1 mouse cellular context compared by ENCODE assay signal in the genomic region with DNA sequence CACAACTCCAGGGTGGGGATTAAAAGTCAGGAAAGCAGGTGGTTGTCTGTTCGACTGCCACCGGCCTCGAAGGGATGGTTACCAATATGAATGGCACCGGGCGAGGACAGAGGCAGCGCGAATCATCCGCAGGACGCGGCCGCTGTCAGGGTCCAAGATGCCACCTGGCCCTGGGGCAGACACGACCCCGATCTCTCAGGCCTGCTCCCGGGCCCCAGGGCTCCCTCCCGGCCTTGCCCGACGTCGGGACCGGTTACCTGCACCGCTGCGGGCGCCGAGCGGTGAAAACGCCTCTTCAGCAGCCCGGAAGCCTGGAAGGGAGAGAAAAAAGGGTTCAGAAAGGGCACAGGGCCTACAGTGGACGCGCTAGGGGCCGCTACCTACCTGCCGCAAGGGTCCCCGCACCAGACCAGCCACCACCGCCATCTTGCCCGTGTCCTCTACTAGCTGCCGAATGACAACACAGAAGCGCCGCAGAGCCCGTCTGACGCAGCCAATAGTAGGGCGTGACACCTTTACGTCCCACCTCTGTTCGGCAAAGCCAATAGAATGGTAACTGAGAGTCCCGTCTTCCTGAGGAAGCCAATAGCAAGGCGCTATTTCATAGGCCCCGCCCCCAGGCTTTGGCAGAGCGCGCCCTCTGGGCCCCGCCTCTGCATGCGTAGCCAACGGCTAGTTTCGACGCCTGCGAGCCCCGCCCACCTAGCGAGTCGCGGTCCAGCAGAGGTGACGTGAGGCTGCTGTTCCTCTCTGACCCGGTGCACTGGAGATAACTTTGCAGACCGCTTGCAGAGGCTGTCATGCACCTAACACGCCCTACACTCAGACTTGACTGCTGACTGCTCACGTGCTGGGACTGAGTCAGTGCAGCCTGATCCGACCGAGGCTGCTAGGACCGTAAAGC.
TF ChIP-seq lines count a peak whose summit lies in the region.

A gene (minus strand): TSS at position 519 of the 904 bp plus-strand sequence.

TF ChIP-seq in CH12.LX, 34 proteins besides CTCF, POLR2A, EP300 and RAD21 (continued from another document):
- TF ChIP-seq ELF1 (IDR thresholded peaks at IDR 0.05; ENCODE audit: low read depth, low read length) (peak; percentile 18; the same call in 1 of the 2 replicates), TBP (conservative IDR thresholded peaks at IDR 0.05; ENCODE audit: low read depth, low read length) (peak; percentile 73), MEF2A (IDR thresholded peaks at IDR 0.05; ENCODE audit: borderline replicate concordance, low read depth, low read length) (no peak), ETS1 (conservative IDR thresholded peaks at IDR 0.05; ENCODE audit: low read depth, low read length) (0 out of 2 replicates have a peak, but pooled peaks have one; percentile 35), ZNF384 (IDR thresholded peaks at IDR 0.05; ENCODE audit: low read depth, low read length) (no peak), JUN (IDR thresholded peaks at IDR 0.05; ENCODE audit: insufficient read depth, low read depth, low read length) (no peak), NRF1 (IDR thresholded peaks at IDR 0.05; ENCODE audit: low read depth, low read length) (peak; percentile 64; the same call in 1 of the 2 replicates), USF2 (conservative IDR thresholded peaks at IDR 0.05; ENCODE audit: low read depth, low read length) (no peak), TCF12 (IDR thresholded peaks at IDR 0.05; ENCODE audit: low read depth, low read length) (peak; percentile 62; the same call in 1 of the 2 replicates), UBTF (IDR thresholded peaks at IDR 0.05; ENCODE audit: low read depth, low read length) (no peak), NELFE (IDR thresholded peaks at IDR 0.05; ENCODE audit: low read depth, low read length) (peak; percentile 61; the same call in 1 of the 2 replicates), ZC3H11A (IDR thresholded peaks at IDR 0.05; ENCODE audit: low read depth, low read length) (no peak), GABPA (IDR thresholded peaks at IDR 0.05; ENCODE audit: insufficient replicate concordance, low read depth, low read length) (no peak), RCOR1 (conservative IDR thresholded peaks at IDR 0.05; ENCODE audit: low read depth, low read length) (no peak), CHD2 (IDR thresholded peaks at IDR 0.05; ENCODE audit: low read length) (peak; percentile 64), ZMIZ1 (IDR thresholded peaks at IDR 0.05; ENCODE audit: low read depth, low read length) (peak; percentile 78; the same call in 1 of the 2 replicates), MYC (IDR thresholded peaks at IDR 0.05; ENCODE audit: low read depth, low read length) (peak; percentile 20; the same call in 1 of the 2 replicates), IRF4 (IDR thresholded peaks at IDR 0.05; ENCODE audit: low read depth, low read length) (peak; percentile 55), MAX (IDR thresholded peaks at IDR 0.05; ENCODE audit: low read length) (no peak), JUND (conservative IDR thresholded peaks at IDR 0.05; ENCODE audit: low read depth, low read length) (no peak), PAX5 (IDR thresholded peaks at IDR 0.05; ENCODE audit: low read length) (no peak), ZKSCAN1 (IDR thresholded peaks at IDR 0.05; ENCODE audit: borderline replicate concordance, low read depth, low read length) (no peak), E2F4 (IDR thresholded peaks at IDR 0.05; ENCODE audit: insufficient replicate concordance, low read depth, low read length) (no peak)
